Mouse (Mus musculus) CD4-positive, CD25-positive, alpha-beta regulatory T cell, adult 4 months (primary cell): ENCODE results near the gene Utp3. TPM values are rescaled to one million over a fixed set of nuclear protein-coding genes. Genes with fewer than 3 reads are reported as not detected.
"Not testable (repeated sequence)": the region's sequence is repeated elsewhere in the genome, so short reads cannot be mapped to it uniquely, and the experiment has no call there.

Experiments
- ATAC-seq: one replicate; pipeline ENCODE4 v1.8.0; 2017
- polyA plus RNA-seq, 2 experiments: library from polyadenylated mRNA; unstranded; fragments of 100-300 nt; shearing (Covaris generic); gene quantifications; one replicate each; pipeline ENCODE4 v1.2.1; 2017

The Utp3 gene
- polyA plus RNA-seq = 10 to 100 TPM; 86.6 to 93.0 TPM

GRCm38 (mm10) chr5:88554086-88554886, at the start of gene Utp3:
Gene Utp3, plus strand, starts transcription at chr5:88554462.
- peak; percentile 88 for ATAC-seq

- ATAC-seq = peak; percentile 45
Measured at GRCm38 (mm10) chr5:88508555-88508954, 45.7 kb upstream of the Utp3 start.

- no peak for ATAC-seq
Measured at GRCm38 (mm10) chr5:88508990-88509389, 45.3 kb upstream of the Utp3 start.

- peak; percentile 84 for ATAC-seq
Measured at GRCm38 (mm10) chr5:88519232-88519631, 35.0 kb upstream of the Utp3 start.

GRCm38 (mm10) chr5:88527657-88528056, 26.6 kb upstream of the Utp3 start, which contains the start of gene Jchain:
Gene Jchain, minus strand, starts transcription at chr5:88527891.
- ATAC-seq = no peak

- no peak for ATAC-seq
Measured at GRCm38 (mm10) chr5:88530908-88531307, 23.4 kb upstream of the Utp3 start.

GRCm38 (mm10) chr5:88534697-88535096, 19.6 kb upstream of the Utp3 start:
- ATAC-seq = no peak

GRCm38 (mm10) chr5:88540845-88541244, 13.4 kb upstream of the Utp3 start:
- no peak for ATAC-seq

- ATAC-seq = peak; percentile 84
Measured at GRCm38 (mm10) chr5:88542651-88543282, 11.5 kb upstream of the Utp3 start.

- ATAC-seq = not testable (repeated sequence)
Measured at GRCm38 (mm10) chr5:88544411-88544810, 9.9 kb upstream of the Utp3 start.

- ATAC-seq = no peak
Measured at GRCm38 (mm10) chr5:88545536-88545935, 8.7 kb upstream of the Utp3 start.

- peak; percentile 67 for ATAC-seq
Measured at GRCm38 (mm10) chr5:88553271-88554085, 784 bp upstream of the Utp3 start.

GRCm38 (mm10) chr5:88558991-88559390, 4.7 kb downstream of the Utp3 start:
- ATAC-seq = no peak

- no peak for ATAC-seq
Measured at GRCm38 (mm10) chr5:88561080-88561814, 7.0 kb downstream of the Utp3 start.

- ATAC-seq = no peak
Measured at GRCm38 (mm10) chr5:88562863-88563780, 8.9 kb downstream of the Utp3 start.

GRCm38 (mm10) chr5:88564501-88565147, 10.4 kb downstream of the Utp3 start, which contains the start of gene Rufy3:
Gene Rufy3, plus strand, starts transcription at chr5:88565040.
- ATAC-seq = peak; percentile 74

GRCm38 (mm10) chr5:88565148-88566033, 11.1 kb downstream of the Utp3 start:
- peak; percentile 42 for ATAC-seq

GRCm38 (mm10) chr5:88566034-88566841, 12.0 kb downstream of the Utp3 start:
- ATAC-seq = no peak

GRCm38 (mm10) chr5:88569541-88569940, 15.3 kb downstream of the Utp3 start:
- no peak for ATAC-seq
